Mouse (Mus musculus) G1E (cell line): Measurements from ENCODE around the gene Lingo2.

Source experiments
- CTCF ChIP-seq: IDR thresholded peaks from 2 replicates; pipeline ENCODE4 v1.5.1; 2012; ENCODE audit warnings: low read depth, low read length, inconsistent platforms, mixed read lengths
- GATA1 ChIP-seq: IDR thresholded peaks from 2 replicates; pipeline ENCODE4 v1.6.1; 2012; ENCODE audit warnings: borderline replicate concordance, low read length, inconsistent platforms, mixed read lengths
- GATA2 ChIP-seq: IDR thresholded peaks from 2 replicates; pipeline ENCODE4 v1.6.1; 2012; ENCODE audit warnings: low read depth, low read length, inconsistent platforms, borderline replicate concordance
- POLR2AphosphoS5 ChIP-seq: IDR thresholded peaks from 2 replicates; pipeline ENCODE4 v1.6.1; 2012; ENCODE audit warnings: low read depth, low read length, inconsistent platforms; ENCODE audit not compliant: insufficient replicate concordance

- TF ChIP-seq CTCF, result no peak
- TF ChIP-seq GATA2, result no peak
- TF ChIP-seq GATA1, result no peak
- no peak for TF ChIP-seq POLR2AphosphoS5
These were observed 252.7 kb downstream of the Lingo2 start for GRCm38 (mm10) chr4:36698888-36699287.
